Comparison of ENCODE assay signal across 8 mouse cellular contexts in genomic region chr1:134955637-134956176, GRCm38 (mm10). TPM values are rescaled to one million over a fixed set of nuclear protein-coding genes. Genes with fewer than 3 reads are reported as not detected.
DNase-seq lines count a peak whose midpoint lies in the region; ATAC-seq lines count a peak whose summit lies in the region.

Ppp1r12b (minus strand) TSS chr1:134955942.

- peak within 1 kb of the TSS; percentile 61 for H3K4me2 ChIP-seq in intestine, embryonic 14.5 days (ENCODE audit: low read length)

- H3K36me3 ChIP-seq in intestine, embryonic 14.5 days (ENCODE audit: control insufficient read depth, insufficient read depth, low read length) = 0 out of 2 replicates have a peak, but pooled peaks cover 2% of the 10 kb centered on the region

- peak within 1 kb of the TSS; percentile 79 for H3K9ac ChIP-seq in intestine, embryonic 14.5 days (ENCODE audit: low read length)

- H3K4me1 ChIP-seq in intestine, embryonic 14.5 days (replicated peaks; ENCODE audit: control insufficient read depth, insufficient read depth, low read length) = peaks cover 11% of the 10 kb centered on the region; the same call in 1 of the 2 replicates

- H3K27ac ChIP-seq in intestine, embryonic 14.5 days (ENCODE audit: low read depth) = peak within 1 kb of the TSS; percentile 77

- WGBS in intestine, embryonic 14.5 days = under 1% methylated on average over 39 of the region's 39 CpGs

- H3K27me3 ChIP-seq in intestine, embryonic 14.5 days (replicated peaks; ENCODE audit: control insufficient read depth, insufficient read depth, low read length) = no peaks in the 10 kb centered on the region

- peak; percentile 86 for DNase-seq in adrenal gland, adult 18-20 months (ENCODE audit: low spot score in 2 of 2)
- peak; percentile 98 for DNase-seq in embryo, embryonic 11 days
- DNase-seq in gastrocnemius, postnatal 25 days = peak; percentile 96
- peak; percentile 94 for DNase-seq in intestine, embryonic 14.5 days (ENCODE audit: low spot score)
- peak; percentile 98 to 99 for DNase-seq in left cerebral cortex, postnatal 14 days (ENCODE audit: low spot score in 2 of 2)
- DNase-seq in mesoderm, embryonic 11.5 days (ENCODE audit: low read depth, low spot score) = peak; percentile 96
- peak; percentile 98 to 99 for DNase-seq in right cerebral cortex, postnatal 36 days (ENCODE audit: low spot score in 2 of 2)
- DNase-seq in yolk sac, embryonic 10.5 days (ENCODE audit: low spot score) = peak; percentile 95

- H3K9me3 ChIP-seq in intestine, embryonic 14.5 days (ENCODE audit: control insufficient read depth, low read length) = no peaks in the 10 kb centered on the region

- peak; percentile 98 for ATAC-seq in intestine, embryonic 14.5 days (replicated peaks; ENCODE audit: low FRiP score, low TSS enrichment, low read depth)

- H3K4me3 ChIP-seq in intestine, embryonic 14.5 days (ENCODE audit: low read depth, low read length) = peak within 1 kb of the TSS; percentile 64

- intact Hi-C loops in left cerebral cortex, postnatal 14 days (cut with DNase I) = loop anchor here (10.0 kb wide), 1 partner anchor 91 kb away; no protein-coding TSS in a partner anchor

RNA-seq across cellular contexts. Expression of gene Ppp1r12b, which starts in this region (rescaled TPM):
- 10 to 100 TPM; 10.7 to 12.1 TPM for total RNA-seq in adrenal gland, adult 18-20 months (2021)
- 100 to 1,000 TPM; 193 to 200 TPM for total RNA-seq in gastrocnemius, postnatal 25 days (2021)
- polyA plus RNA-seq in intestine, embryonic 14.5 days (2014; fragmentation: Nextera tagmentation; extraction: Ambion mirVana) = 34.0 and 37.6 TPM in 2 replicates
- 10 to 100 TPM; 77.8 to 81.7 TPM for total RNA-seq in left cerebral cortex, postnatal 14 days (2021)

Comparison
In these comparisons a context has a peak if more than half of its experiments do, and no peak if none do; other contexts are left out.
1. Peak in every context shown above with its lines: DNase-seq, ATAC-seq, H3K4me3 ChIP-seq and H3K27ac ChIP-seq.
2. RNA of gene Ppp1r12b (total RNA-seq): 193 to 200 TPM in gastrocnemius, postnatal 25 days and 77.8 to 81.7 TPM in left cerebral cortex, postnatal 14 days; 10.7 to 12.1 TPM in adrenal gland, adult 18-20 months; every median in the first group is over 4 times any median in the second.